Mouse (Mus musculus) lung, postnatal 0 days (tissue): ENCODE measurements at regions not wholly inside any gene's neighbourhood (a gene's known extent, or its start where the extent isn't known, plus 50 kb on each side); places are given as distances from the start of the nearest gene placed in this dataset.

Experiments
- CTCF ChIP-seq: IDR thresholded peaks from 2 replicates; pipeline ENCODE4 v1.5.1; 2016; ENCODE audit warnings: antibody characterized with exemption, mild to moderate bottlenecking
- EP300 ChIP-seq: IDR thresholded peaks from 2 replicates; pipeline ENCODE4 v1.6.1; 2016; ENCODE audit warnings: antibody characterized with exemption, mild to moderate bottlenecking, control low read depth

- TF ChIP-seq CTCF = no peak
- no peak for TF ChIP-seq EP300
These were observed 165.2 kb upstream of the Ctnnb1 start for GRCm38 (mm10) chr9:120763802-120764201.
